Mouse (Mus musculus) heart, embryonic 11.5 days (tissue): ENCODE measurements around the gene Stil. TPM values are rescaled to one million over a fixed set of nuclear protein-coding genes. Genes with fewer than 3 reads are reported as not detected.
A peak's percentile ranks its signal among the peaks of the same experiment; 100 is the strongest.

ENCODE experiments used
- ATAC-seq: fragments of 200-750 bp; cut with Nextera tagmentation; replicated peaks from 2 replicates; pipeline ENCODE4 v1.8.0; 2017; ENCODE audit warnings: moderate library complexity; ENCODE audit not compliant: insufficient number of reproducible peaks, low FRiP score, low TSS enrichment
- H3K27ac ChIP-seq: fragments of 300-500 bp; sonication (generic); 2 replicates; pipeline ENCODE4 v1.5.1; 2014; ENCODE audit warnings: mild to moderate bottlenecking, low read depth, low read length
- H3K27me3 ChIP-seq: fragments of 300-500 bp; sonication (generic); 2 replicates; pipeline ENCODE4 v1.6.1; 2014; ENCODE audit warnings: mild to moderate bottlenecking, low read length, mixed read lengths; ENCODE audit not compliant: control insufficient read depth, insufficient read depth
- H3K36me3 ChIP-seq: fragments of 300-500 bp; sonication (generic); 2 replicates; pipeline ENCODE4 v1.6.1; 2014; ENCODE audit warnings: mild to moderate bottlenecking, low read length, moderate library complexity, mixed read lengths; ENCODE audit not compliant: control insufficient read depth, insufficient read depth
- H3K4me1 ChIP-seq: fragments of 300-500 bp; sonication (generic); 2 replicates; pipeline ENCODE4 v1.6.1; 2014; ENCODE audit warnings: low read length; ENCODE audit not compliant: control insufficient read depth, insufficient read depth
- H3K4me2 ChIP-seq: fragments of 300-500 bp; sonication (generic); 2 replicates; pipeline ENCODE4 v1.6.1; 2014; ENCODE audit warnings: mild to moderate bottlenecking, moderate library complexity
- H3K4me3 ChIP-seq: fragments of 300-500 bp; sonication (generic); 2 replicates; pipeline ENCODE4 v1.5.1; 2014; ENCODE audit warnings: low read depth, low read length
- H3K9ac ChIP-seq: fragments of 300-500 bp; sonication (generic); 2 replicates; pipeline ENCODE4 v1.6.1; 2014; ENCODE audit warnings: mild to moderate bottlenecking, low read depth, low read length, moderate library complexity
- H3K9me3 ChIP-seq: fragments of 300-500 bp; sonication (generic); replicated peaks from 2 replicates; pipeline ENCODE4 v1.6.1; 2016; ENCODE audit warnings: low read length; ENCODE audit not compliant: control insufficient read depth
- WGBS: fragments of 180-500 bp; shearing (Covaris S2); extraction: QIAGEN DNeasy Blood & Tissue Kit; methylation state at CpG from one replicate; pipeline ENCODE4 v1.1.7; 2014; ENCODE audit not compliant: insufficient replicate concordance; 5-methylcytosine and 5-hydroxymethylcytosine counted together
- polyA plus RNA-seq: library from polyadenylated mRNA; unstranded; fragments of >200 nt; fragmentation: Nextera tagmentation; extraction: Ambion mirVana; gene quantifications from 2 replicates; pipeline ENCODE4 v1.2.1, GENCODE M21; 2014

The Stil gene
- polyA plus RNA-seq, 1 experiment from 2014 or later = 15.3 TPM

- Histone ChIP-seq H3K36me3 (peaks cover 14% of the 10 kb centered on the region; the same call in 1 of the 2 replicates), H3K4me1 (no peaks in the 10 kb centered on the region), H3K27me3 (no peaks in the 10 kb centered on the region), H3K9me3 (no peaks in the 10 kb centered on the region), H3K9ac (no peak overlapping the region), H3K4me3 (no peak overlapping the region), H3K4me2 (no peak overlapping the region), H3K27ac (no peak overlapping the region)
- no peak for ATAC-seq
- WGBS = 93% methylated on average over 3 of the region's 3 CpGs
Observed at GRCm38 (mm10) chr4:115014276-115014675, 14.3 kb downstream of the Stil start.

GRCm38 (mm10) chr4:115019997-115020396, 20.0 kb downstream of the Stil start:
- WGBS = 94% methylated on average over 3 of the region's 3 CpGs
- peaks cover 11% of the 10 kb centered on the region; the same call in 1 of the 2 replicates for H3K36me3 ChIP-seq
- H3K4me2 ChIP-seq = no peak overlapping the region
- H3K4me3 ChIP-seq = no peak overlapping the region
- H3K27ac ChIP-seq = no peak overlapping the region
- ATAC-seq = no peak
- no peaks in the 10 kb centered on the region for H3K4me1 ChIP-seq
- H3K9ac ChIP-seq = no peak overlapping the region
- no peaks in the 10 kb centered on the region for H3K9me3 ChIP-seq
- H3K27me3 ChIP-seq = no peaks in the 10 kb centered on the region

GRCm38 (mm10) chr4:115035043-115035442, 35.1 kb downstream of the Stil start:
- no peaks in the 10 kb centered on the region for H3K9me3 ChIP-seq
- H3K4me2 ChIP-seq = no peak overlapping the region
- H3K4me1 ChIP-seq = no peaks in the 10 kb centered on the region
- no peak overlapping the region for H3K9ac ChIP-seq
- WGBS = 82% methylated on average over 6 of the region's 6 CpGs
- no peak for ATAC-seq
- peaks cover 7% of the 10 kb centered on the region; the same call in 1 of the 2 replicates for H3K36me3 ChIP-seq
- H3K27me3 ChIP-seq = no peaks in the 10 kb centered on the region
- no peak overlapping the region for H3K4me3 ChIP-seq
- H3K27ac ChIP-seq = no peak overlapping the region

GRCm38 (mm10) chr4:115038242-115038641, 38.3 kb downstream of the Stil start:
- H3K4me2 ChIP-seq = no peak overlapping the region
- no peak overlapping the region for H3K27ac ChIP-seq
- no peak for ATAC-seq
- WGBS = 31% methylated on average over 4 of the region's 4 CpGs
- no peak overlapping the region for H3K9ac ChIP-seq
- no peaks in the 10 kb centered on the region for H3K9me3 ChIP-seq
- H3K27me3 ChIP-seq = no peaks in the 10 kb centered on the region
- peaks cover 23% of the 10 kb centered on the region for H3K36me3 ChIP-seq
- H3K4me3 ChIP-seq = no peak overlapping the region
- H3K4me1 ChIP-seq = no peaks in the 10 kb centered on the region

GRCm38 (mm10) chr4:115045621-115046020, 45.7 kb downstream of the Stil start:
- 0 out of 2 replicates have a peak, but pooled peaks cover 5% of the 10 kb centered on the region for H3K4me1 ChIP-seq
- ATAC-seq = no peak
- H3K27me3 ChIP-seq = peaks cover 6% of the 10 kb centered on the region
- no peaks in the 10 kb centered on the region for H3K9me3 ChIP-seq
- no peak overlapping the region for H3K4me2 ChIP-seq
- H3K4me3 ChIP-seq = no peak overlapping the region
- H3K9ac ChIP-seq = no peak overlapping the region
- peaks cover 16% of the 10 kb centered on the region for H3K36me3 ChIP-seq
- 75% methylated on average over 3 of the region's 3 CpGs for WGBS
- H3K27ac ChIP-seq = no peak overlapping the region

- Histone ChIP-seq H3K9ac (peak overlapping the region; percentile 52; the same call in 1 of the 2 replicates), H3K27me3 (peaks cover 15% of the 10 kb centered on the region), H3K4me3 (no peak overlapping the region), H3K27ac (peak overlapping the region; percentile 62), H3K36me3 (no peaks in the 10 kb centered on the region), H3K9me3 (no peaks in the 10 kb centered on the region), H3K4me2 (peak overlapping the region; percentile 45), H3K4me1 (peaks cover 12% of the 10 kb centered on the region)
- WGBS = 5% methylated on average over 5 of the region's 5 CpGs
- ATAC-seq = no peak
Observed at GRCm38 (mm10) chr4:115047750-115048149, 47.8 kb downstream of the Stil start.

- Histone ChIP-seq H3K9ac (peak overlapping the region; percentile 52; the same call in 1 of the 2 replicates), H3K4me2 (peak overlapping the region; percentile 45), H3K9me3 (no peaks in the 10 kb centered on the region), H3K27ac (peak overlapping the region; percentile 62), H3K27me3 (peaks cover 15% of the 10 kb centered on the region), H3K36me3 (no peaks in the 10 kb centered on the region), H3K4me3 (no peak overlapping the region), H3K4me1 (peaks cover 14% of the 10 kb centered on the region)
- 49% methylated on average over 8 of the region's 8 CpGs for WGBS
- peak; percentile 50; the same call in 1 of the 2 replicates for ATAC-seq
Observed at GRCm38 (mm10) chr4:115048190-115048589, 48.2 kb downstream of the Stil start.

GRCm38 (mm10) chr4:115051245-115051644, 51.3 kb downstream of the Stil start:
- H3K9ac ChIP-seq = no peak overlapping the region
- no peak overlapping the region for H3K27ac ChIP-seq
- peaks cover 39% of the 10 kb centered on the region for H3K27me3 ChIP-seq
- 68% methylated on average over 5 of the region's 5 CpGs for WGBS
- no peak overlapping the region for H3K4me3 ChIP-seq
- ATAC-seq = no peak
- no peaks in the 10 kb centered on the region for H3K36me3 ChIP-seq
- peaks cover 14% of the 10 kb centered on the region for H3K4me1 ChIP-seq
- no peak overlapping the region for H3K4me2 ChIP-seq
- H3K9me3 ChIP-seq = no peaks in the 10 kb centered on the region

- under 1% methylated on average over 36 of the region's 36 CpGs for WGBS
- peak overlapping the region; percentile 80 for H3K4me2 ChIP-seq
- H3K36me3 ChIP-seq = no peaks in the 10 kb centered on the region
- H3K9ac ChIP-seq = peak overlapping the region; percentile 66
- H3K27ac ChIP-seq = peak overlapping the region; percentile 87
- H3K27me3 ChIP-seq = peaks cover 50% of the 10 kb centered on the region
- peak; percentile 68 for ATAC-seq
- no peaks in the 10 kb centered on the region for H3K9me3 ChIP-seq
- H3K4me1 ChIP-seq = peaks cover 20% of the 10 kb centered on the region
- peak overlapping the region; percentile 43 for H3K4me3 ChIP-seq
Observed at GRCm38 (mm10) chr4:115052343-115053005, 52.5 kb downstream of the Stil start.
